Mouse (Mus musculus): Measurements from ENCODE around the gene Hcfc1. TPM values are rescaled to one million over a fixed set of nuclear protein-coding genes. Genes with fewer than 3 reads are reported as not detected.
A peak's percentile ranks its signal among the peaks of the same experiment; 100 is the strongest.

Hcfc1 gene
- total RNA-seq (2021) = 10 to 100 TPM; 75.4 to 83.5 TPM
- long read RNA-seq, experiment 1, partial matches to known transcripts = 18 of 28 reads
- long read RNA-seq, experiment 1, other reads (novel, unspliced or antisense) = 8 of 28 reads
- long read RNA-seq, experiment 2, full-length matches to known transcripts = 5 of 42 reads
- long read RNA-seq, experiment 2, partial matches to known transcripts = 25 of 42 reads
- long read RNA-seq, experiment 2, other reads (novel, unspliced or antisense) = 12 of 42 reads

DNA sequence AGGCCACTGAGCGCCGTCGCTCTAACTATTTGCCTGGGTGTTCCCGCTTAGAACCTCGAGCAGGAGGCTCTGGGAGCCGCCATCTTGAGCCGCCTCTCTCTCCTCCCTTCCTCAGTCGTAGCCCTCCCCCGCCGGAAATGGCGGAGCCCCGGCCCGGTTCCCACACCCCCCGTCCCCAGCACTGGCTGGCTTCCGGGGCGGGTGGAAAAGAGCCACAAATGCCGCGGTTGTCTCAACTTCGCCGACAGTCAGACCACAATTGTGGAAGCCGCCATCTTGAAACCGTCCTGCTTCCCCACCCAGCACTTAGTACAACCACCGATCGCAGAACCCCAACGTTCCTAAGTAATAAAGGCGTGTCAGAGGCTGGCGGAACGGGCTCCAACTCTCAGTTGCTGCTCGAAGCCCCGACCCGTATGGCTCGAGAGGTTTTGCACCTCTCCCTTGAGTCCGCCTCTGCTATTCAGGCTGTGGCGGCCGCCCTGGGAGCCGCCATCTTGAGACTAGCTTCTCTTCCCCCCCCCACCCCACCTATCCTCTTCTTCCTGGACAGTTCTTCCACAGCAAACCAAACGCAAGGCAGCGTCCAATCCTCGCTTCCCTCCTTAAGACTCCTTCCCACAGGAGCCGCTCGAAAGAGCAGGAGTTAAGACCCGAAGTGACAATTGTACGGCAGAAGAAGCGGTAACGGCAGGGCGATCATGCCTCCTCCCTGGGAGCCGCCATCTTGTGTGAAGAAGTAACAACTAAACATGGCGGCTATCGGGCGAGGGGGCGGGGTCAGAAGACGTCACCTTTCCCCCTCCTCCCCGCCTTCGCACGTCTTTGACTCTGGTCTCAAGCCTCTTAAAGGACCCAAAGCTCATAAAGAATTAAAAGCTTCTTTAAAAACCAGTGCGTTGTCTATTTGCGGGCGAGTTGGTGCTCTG, at the start of gene Hcfc1:
TSS of gene Hcfc1 (minus strand) at position 110 of the 929 bp plus-strand sequence.
- peak; percentile 83 to 86 for DNase-seq (ENCODE audit: low spot score in 2 of 2)

DNA sequence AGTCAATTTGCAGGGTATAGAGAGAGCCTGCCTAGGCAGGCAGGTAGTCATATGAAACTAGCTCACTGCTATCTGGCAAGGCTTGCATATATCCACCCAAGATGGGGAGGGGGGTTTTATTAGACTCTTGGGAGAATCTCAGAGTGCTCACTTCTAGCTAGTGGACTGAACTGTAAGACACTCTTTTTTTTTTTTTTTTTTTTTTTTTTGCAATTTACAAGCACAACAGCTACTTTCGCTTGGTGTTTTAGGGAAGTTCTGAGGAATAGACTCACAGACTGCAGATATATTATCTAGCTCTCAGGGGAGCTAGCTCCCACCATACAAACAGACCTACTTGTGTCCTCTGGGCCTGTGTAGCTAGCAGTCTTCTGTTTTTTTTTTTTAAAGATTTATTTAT, 48.4 kb upstream of the Hcfc1 start:
- DNase-seq (ENCODE audit: low spot score in 2 of 2) = no peak

DNA sequence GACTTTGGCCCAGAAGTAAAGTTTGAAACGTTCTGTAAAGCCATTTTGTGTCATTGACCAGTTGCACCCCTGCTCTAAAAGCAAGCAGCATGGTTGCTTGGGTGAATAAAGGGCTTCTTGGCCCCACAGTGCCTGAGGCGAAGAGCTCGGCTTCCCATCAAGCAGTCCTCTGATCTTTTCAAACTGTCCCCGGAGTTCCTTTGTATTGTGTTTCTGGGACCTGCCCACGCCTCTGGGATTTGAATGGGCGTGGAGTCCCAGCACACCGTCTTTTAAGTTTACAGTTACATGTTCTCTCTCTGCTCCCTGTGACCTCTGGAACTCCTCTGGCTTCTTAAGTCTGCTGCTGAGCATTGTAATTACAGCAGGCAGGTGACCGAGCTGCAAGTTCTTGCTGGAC, 41.9 kb upstream of the Hcfc1 start:
- no peak for DNase-seq (ENCODE audit: low spot score in 2 of 2)

DNA sequence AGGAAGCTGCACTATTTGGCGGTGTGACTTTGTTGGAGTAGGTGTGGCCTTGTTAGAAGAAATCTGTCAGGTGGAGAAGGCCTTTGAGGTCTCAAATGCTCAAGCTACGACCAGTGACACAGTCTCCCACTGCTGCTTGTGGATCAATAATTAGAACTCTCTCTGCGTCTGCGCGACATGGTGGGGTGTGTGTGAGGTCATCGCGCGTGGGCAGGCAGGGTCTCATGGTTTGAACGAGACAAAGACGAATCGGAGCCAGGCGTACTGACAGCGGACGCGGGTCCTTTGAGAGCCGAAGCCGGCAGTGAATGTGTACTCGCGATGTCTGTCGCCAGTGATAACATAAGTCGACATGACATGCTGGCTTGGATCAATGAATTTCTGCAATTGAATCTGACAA, 40.2 kb upstream of the Hcfc1 start:
- no peak for DNase-seq (ENCODE audit: low spot score in 2 of 2)

DNA sequence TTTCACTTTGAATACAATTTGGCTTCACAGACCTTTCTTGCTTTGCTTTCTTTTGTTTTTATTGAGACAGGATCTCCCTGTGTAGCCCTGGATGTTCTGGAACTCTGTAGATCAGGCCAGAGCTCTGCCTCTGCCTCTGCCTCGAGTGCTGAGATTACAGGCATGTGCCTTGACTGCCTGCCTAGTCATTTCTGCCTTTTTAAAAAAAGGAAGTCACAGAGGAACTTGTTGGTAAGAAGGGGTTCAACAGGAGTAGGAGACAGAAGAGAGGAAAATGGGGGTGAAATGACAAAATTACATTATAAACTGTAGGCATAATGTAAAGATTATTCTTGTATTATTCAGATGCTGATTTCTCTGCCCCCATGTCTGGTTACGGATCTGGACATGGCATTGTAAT, 37.5 kb upstream of the Hcfc1 start:
- no peak for DNase-seq (ENCODE audit: low spot score in 2 of 2)

DNA sequence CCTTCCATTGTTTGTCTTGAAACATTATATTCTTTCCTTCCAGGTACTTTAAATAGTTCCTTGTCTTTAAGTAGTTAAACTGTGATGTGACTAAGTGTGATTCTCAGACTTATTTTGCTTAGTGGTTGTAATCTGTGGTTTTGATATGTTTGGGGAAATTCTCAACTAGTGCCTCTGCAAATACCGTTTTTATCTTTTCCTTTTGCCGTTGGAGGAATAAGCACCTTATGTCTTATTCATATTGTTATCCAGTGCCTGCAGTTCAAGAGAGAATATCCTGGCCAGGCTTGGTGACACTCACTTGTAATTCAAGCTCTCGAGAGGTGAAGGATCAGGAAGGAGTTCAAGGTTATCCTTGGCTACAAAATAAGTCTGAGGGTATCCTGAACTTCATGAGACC, 34.9 kb upstream of the Hcfc1 start:
- no peak for DNase-seq (ENCODE audit: low spot score in 2 of 2)

DNA sequence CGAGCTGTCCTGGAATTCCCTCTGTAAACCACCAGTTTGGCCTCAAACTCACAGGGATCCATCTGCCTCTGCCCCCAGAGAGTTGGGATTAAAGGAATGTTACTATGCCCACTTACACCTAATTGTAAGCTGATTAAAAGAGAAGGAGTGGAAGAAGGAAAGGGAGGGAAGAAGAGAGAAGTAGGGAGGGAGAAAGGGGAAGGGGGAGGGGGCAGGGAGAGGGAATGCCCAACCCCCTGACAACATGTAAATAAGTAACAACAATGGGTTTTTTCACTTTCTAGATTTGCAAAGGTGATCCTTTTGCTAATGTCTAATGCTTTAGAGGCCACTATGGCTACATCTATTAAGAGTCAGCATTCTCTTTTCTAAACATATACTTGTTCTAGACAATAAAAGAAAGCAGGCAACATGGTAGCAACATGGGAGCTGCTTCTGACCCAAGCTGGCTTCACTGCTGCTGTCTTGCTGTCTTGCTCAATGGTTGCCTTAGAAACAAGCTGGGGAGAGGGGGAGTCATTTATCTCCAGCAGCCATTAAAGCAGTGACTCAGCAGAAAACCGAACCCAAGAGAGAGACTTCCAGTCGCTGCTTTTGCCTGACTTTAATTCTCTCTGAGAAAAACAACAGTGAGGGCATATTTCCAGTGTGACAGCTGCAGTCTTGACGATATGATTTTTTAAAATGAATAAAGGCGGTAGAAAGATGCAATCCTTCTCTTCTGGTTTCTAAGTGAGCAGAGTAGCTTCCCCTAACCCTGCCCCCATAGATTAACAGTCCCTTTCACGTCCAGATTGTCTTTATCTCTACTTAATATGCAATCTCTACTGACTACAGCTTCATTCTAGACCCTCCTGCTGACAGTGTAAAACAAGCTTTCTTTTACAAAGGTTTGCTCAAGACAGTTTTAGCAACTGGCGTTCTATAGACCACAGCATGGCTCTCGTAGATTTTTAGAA, 33.0 kb upstream of the Hcfc1 start:
- DNase-seq (ENCODE audit: low spot score in 2 of 2) = peak in 1 of 2 experiments; percentile 10

DNA sequence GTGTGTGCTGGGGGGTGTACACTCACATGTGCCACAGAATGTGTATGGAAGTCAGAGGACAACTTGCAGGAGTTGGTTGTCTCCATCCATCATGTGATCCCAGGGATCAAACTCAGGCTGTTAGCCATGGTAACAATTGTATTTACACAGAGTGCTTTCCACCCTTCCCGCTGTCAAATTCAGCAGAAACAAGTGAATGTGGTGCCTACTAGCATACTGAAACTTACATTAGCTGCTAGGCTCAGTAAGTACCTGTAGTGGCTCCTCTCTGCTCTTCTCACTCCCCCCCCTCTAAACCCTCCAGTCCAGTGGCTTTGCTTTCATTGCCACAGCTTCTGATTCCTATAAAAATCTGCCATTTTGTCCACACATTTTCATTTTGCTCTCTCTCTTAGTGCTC, 11.6 kb upstream of the Hcfc1 start:
- DNase-seq (ENCODE audit: low spot score in 2 of 2) = no peak

DNA sequence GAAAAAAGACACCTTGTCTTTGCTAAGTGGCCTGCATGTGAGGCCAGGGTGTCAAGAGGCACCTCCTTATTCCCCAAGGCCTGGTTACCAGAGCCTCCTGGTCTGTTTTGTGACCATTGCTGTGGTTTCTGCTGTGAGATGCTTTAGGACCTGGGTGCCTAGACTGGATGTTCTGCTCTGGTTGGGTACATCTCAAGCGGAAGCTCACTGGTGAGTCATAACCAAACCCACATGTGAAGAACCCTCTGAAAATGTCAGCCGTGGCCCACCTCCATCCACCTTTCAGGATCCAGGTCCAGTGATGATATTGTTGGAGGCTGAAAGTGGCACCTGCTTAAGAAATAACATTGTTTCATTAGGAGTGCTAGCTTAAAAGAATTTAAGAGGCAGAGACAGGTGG, 10.1 kb upstream of the Hcfc1 start:
- no peak for DNase-seq (ENCODE audit: low spot score in 2 of 2)

DNA sequence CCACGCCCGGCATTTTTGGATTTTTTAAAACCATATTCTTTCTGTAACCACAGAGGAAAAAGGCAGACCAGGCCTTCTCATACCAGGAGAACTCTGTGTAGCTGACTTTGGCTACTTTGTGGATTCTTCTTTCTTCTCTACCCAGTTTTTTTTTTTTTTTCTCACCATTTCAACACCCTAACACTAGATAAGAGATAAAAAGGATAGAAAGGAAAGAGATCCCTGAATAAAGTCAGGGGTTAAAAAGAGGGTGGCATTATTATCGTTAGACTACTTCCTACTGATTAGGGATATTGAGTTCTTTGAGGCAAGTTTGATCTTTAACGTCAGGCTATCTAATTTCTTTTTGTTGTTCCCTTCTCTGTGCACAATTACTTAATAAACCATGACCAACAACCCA, 6.6 kb upstream of the Hcfc1 start:
- no peak for DNase-seq (ENCODE audit: low spot score in 2 of 2)

DNA sequence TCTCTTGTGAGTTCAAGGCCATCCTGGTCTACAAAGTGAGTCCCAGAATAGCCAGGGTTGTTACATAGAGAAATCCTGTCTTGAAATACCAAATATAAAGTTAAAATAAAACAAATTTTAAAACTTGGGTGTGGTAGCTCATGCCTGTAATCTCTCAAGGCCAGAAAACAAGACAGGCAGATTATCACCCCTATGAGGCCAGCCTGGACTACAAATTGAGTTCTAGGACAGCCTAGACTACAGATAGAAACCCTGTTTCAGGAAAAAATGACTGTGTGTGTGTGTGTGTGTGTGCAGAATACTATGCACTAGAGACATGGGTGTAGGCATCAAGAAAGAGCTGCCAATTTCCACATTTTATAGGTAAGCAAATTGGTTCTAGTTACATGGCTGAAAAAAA, 4.6 kb upstream of the Hcfc1 start:
- no peak for DNase-seq (ENCODE audit: low spot score in 2 of 2)

DNA sequence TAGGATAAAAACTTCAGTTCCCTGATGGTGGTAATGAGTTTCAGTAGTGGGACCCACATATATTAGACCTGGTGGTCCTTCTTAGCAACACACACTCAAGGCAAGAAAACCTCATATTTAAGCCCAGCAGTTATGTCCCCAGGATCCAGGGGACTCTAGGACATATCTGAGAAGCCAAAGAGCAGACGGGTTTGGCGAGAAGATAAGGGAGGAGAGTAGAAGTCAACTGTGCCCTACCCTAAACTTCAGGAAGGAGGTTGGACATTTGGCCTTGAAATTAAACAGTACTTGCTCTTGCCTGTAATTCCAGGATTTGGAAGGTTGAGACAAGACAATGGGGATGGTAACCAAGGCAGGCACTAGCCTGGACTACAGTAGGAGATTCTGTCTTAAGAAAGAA, 3.6 kb upstream of the Hcfc1 start:
- no peak for DNase-seq (ENCODE audit: low spot score in 2 of 2)

DNA sequence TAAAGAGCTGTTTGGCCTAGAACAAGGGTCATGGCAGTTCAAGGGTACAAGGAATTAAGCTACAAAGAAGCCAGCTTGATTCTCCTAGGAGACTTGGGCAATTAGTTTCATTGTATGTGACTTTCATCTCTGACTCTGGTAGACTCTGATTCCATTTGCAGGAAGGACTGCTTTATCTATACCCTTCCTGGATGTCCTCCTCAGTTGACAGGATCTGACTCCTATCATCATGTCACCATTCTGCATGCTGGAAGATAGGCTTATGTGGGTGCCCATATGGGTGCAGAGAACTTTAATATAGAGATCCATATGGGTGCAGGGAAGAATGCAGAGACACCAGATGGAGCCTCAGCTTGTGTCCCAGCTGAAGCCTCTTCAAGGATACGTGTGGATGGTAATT, 3.0 kb upstream of the Hcfc1 start:
- DNase-seq (ENCODE audit: low spot score in 2 of 2) = no peak

DNA sequence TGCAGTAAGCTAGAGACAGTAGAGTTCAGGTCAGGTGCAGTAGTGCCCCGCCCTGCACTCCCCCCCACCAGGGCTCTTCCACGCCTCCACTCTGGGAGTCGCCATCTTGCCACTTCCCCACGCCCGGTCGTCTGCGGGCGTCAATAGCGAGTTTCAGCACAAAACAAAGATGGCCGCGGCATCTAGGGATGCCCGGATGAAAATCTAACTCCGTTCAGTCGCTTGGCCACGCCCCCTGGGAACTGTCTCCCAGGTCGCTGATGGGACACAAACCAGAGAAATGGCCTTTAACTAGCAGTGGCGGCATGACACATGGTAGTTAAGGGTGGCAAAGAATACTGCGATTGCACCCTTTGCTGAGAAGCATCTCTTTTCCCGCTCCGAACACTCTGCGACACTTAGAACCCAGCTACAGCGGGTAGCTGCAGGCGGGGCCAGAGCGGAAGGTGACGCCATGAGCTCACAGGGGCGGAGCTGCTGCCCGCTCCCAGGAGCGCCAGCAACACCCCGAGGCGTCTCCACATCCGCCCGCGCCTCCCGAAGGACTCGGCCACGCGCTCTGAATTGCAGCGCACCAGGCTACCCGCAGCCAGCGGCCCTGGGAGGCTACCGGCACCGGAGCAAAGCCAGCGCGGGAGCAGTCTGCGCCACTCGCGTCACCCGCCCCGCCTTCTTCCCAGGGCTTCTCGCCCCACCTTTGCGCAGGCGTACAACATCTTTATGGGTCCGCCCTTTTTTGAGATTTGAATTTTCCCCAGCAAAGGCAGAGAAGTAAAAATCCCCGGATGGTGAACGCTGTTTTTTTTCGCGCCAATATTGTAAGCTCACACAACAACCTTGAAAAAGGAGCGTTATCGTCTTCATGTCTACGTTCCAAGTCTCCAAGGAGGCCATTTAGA, 1.3 kb upstream of the Hcfc1 start:
- peak; percentile 67 to 88 for DNase-seq (ENCODE audit: low spot score in 2 of 2)

DNA sequence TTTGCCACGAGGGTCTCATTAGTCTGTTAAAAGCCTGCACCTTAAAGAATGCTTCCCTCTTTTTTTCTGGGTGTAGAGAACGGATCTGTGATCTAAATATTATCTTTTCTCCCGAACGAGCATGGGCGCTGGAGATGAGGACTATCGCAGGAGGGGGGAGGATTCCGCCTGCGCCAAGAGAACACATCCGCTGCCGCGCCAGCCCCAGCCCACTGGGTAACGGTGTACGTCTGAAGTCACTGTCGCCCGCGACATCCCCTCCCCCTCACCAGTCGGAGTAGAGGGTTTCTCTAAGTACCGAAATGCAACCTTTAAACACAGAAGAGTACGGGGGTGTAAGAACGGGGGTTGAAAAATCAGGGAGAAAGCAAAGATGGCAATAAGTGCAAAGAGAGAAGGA, 850 bp downstream of the Hcfc1 start:
- DNase-seq (ENCODE audit: low spot score in 2 of 2) = no peak

DNA sequence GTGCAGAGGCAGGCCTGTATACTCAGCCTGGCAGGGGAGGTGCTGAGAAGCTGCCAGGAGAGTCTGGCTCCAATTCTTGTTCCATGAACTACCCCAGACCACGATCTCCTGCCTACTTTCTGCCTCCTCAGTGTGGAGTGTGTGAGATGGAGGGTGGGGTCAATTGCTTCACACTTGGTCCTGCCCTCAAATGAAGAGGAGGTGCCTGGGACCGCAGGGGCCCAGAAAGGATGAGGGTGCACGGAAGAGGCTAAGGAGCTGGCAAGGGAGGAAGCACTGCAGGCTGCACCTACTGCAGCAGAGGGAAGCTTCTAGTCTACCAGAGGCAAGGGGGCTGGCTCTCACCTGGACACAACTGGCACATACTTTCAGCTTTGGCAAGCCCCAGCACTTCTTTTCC, 1.8 kb downstream of the Hcfc1 start:
- no peak for DNase-seq (ENCODE audit: low spot score in 2 of 2)

DNA sequence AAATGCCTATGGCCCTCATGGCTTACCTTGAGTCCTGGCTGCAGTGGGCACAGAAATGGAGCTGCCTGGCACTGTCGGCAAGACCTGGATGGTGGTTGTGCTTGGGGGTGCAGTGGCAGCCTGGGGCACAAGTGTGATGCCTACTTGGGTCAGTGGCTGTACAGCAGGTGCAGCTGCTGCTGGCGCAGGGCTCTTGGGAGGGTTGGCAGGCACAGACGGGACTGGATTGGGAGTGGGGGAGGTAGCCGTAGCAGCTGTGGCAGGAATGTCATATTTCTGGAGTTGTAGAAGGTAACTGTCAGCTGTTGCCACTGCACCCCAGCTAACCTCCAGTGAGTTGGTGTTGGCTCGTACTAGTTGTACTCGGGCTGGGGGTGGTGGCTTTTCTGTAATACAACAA, 11.2 kb downstream of the Hcfc1 start:
- DNase-seq (ENCODE audit: low spot score in 2 of 2) = no peak

DNA sequence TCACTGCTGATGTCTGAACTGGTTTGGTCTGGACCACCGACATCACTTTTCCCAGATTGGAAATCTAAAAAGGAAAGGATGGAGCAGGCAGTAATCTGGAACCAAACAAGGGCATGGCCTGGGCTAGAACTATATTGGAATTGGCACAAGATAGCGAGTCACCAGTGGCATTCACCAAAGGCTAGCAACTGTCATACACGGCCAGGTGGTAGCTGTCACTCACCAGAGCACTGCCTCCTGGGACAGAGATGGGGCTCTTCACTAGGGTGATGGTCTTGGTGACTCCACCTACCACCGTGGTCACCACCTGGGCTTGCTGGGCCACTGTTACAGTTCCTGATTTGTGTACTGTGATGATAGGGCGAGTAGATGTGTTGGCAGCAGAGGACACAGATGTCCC, 13.6 kb downstream of the Hcfc1 start:
- no peak for DNase-seq (ENCODE audit: low spot score in 2 of 2)

DNA sequence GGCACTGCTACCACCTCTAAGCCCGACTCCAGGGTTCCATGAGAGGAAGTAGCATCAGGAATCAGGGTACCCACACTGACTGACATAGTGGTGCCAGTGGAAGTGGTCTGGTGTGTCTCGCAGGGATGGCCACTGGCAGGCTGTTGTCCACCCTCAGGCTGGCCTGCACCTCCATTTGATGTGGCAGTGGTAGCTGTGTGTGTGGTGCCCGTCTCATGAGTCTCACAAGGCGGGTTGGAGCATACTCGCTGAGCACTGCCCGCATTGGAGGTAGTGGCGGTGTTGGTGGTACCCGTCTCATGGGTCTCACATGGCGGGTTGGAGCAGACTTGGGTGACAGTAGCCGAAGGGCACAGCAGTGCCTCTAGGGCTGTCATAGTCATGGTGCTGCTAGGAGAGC, 16.8 kb downstream of the Hcfc1 start:
- no peak for DNase-seq (ENCODE audit: low spot score in 2 of 2)

DNA sequence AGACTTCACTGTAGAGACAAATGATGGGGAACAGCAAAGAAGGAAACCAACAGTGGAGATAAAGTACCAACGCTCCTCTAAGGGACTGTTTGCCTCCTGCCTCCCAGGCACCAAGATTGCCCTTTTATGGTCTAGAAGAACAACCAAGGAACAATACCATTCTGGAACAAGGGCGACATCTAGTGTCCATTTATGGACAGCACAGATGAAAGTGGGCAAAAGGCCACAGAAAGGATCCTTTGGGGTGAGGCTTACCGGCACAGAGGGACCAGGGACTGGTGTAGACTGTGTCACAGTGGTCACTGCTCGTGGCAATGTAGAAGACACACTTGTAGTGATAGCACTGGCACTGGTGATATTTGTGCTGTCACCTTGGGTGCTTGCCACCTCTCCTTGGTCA, 17.5 kb downstream of the Hcfc1 start:
- no peak for DNase-seq (ENCODE audit: low spot score in 2 of 2)

DNA sequence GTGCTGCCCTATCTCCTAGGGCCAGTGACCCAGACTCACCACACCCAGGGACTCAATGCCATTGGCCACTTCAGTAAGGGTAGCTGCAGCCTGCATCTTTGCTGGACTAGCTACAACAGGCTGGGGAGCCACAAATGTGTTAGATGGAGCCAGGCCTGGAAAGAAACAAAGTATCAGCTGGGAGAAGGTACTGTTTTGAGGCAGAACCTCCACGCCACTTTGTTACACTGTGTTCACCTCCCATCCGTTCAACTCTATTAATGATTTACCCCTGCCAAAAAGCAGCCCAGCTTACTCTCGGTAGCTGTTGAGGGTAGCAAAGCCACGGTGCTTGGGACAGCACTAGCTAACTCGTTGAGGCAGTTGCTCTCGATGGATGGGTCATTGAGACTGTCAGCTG, 19.3 kb downstream of the Hcfc1 start:
- DNase-seq (ENCODE audit: low spot score in 2 of 2) = no peak

Measured in gastrocnemius, postnatal 4 days (tissue).